Mouse (Mus musculus): ENCODE results near the gene Pam16.

GRCm38 (mm10) chr16:4613736-4614135 lies 11.1 kb downstream of the Pam16 start:
- TF ChIP-seq EP300 (IDR thresholded peaks at IDR 0.05; ENCODE audit: insufficient read depth, low read depth, low read length), result no peak
- TF ChIP-seq CTCF (IDR thresholded peaks at IDR 0.05; ENCODE audit: low read depth, low read length), result no peak
